Mouse (Mus musculus) embryonic facial prominence, embryonic 13.5 days (tissue): Measurements from ENCODE around the gene Tor1aip2. TPM values are rescaled to one million over a fixed set of nuclear protein-coding genes. Genes with fewer than 3 reads are reported as not detected.
A peak's percentile ranks its signal among the peaks of the same experiment; 100 is the strongest.

Experiments used
- ATAC-seq: fragments of 200-750 bp; cut with Nextera tagmentation; 2 replicates; pipeline ENCODE4 v1.8.0; 2017; ENCODE audit warnings: low read depth; ENCODE audit not compliant: insufficient number of reproducible peaks, insufficient read depth, low FRiP score, low TSS enrichment
- H3K27ac ChIP-seq: fragments of 300-500 bp; sonication (generic); 2 replicates; pipeline ENCODE4 v1.5.1; 2015; ENCODE audit warnings: moderate library complexity, mild to moderate bottlenecking, inconsistent platforms
- H3K27me3 ChIP-seq: fragments of 300-500 bp; sonication (generic); 2 replicates; pipeline ENCODE4 v1.6.1; 2015; ENCODE audit warnings: mild to moderate bottlenecking, inconsistent platforms
- H3K36me3 ChIP-seq: fragments of 300-500 bp; sonication (generic); 2 replicates; pipeline ENCODE4 v1.6.1; 2015; ENCODE audit warnings: mild to moderate bottlenecking, inconsistent platforms
- H3K4me1 ChIP-seq: fragments of 300-500 bp; sonication (generic); 2 replicates; pipeline ENCODE4 v1.6.1; 2015; ENCODE audit warnings: inconsistent platforms
- H3K4me2 ChIP-seq: fragments of 300-500 bp; sonication (generic); 2 replicates; pipeline ENCODE4 v1.6.1; 2015; ENCODE audit warnings: moderate library complexity, mild to moderate bottlenecking, inconsistent platforms
- H3K4me3 ChIP-seq: fragments of 300-500 bp; sonication (generic); 2 replicates; pipeline ENCODE4 v1.5.1; 2015; ENCODE audit warnings: mild to moderate bottlenecking, inconsistent platforms
- H3K9ac ChIP-seq: fragments of 300-500 bp; sonication (generic); 2 replicates; pipeline ENCODE4 v1.6.1; 2015; ENCODE audit warnings: mild to moderate bottlenecking, inconsistent platforms
- H3K9me3 ChIP-seq: fragments of 300-500 bp; sonication (generic); 2 replicates; pipeline ENCODE4 v1.6.1; 2016; ENCODE audit warnings: inconsistent platforms
- WGBS: fragments of 180-500 bp; shearing (Covaris S2); methylation state at CpG from one replicate; pipeline ENCODE4 v1.1.7; 2015; ENCODE audit warnings: mixed read lengths; 5-methylcytosine and 5-hydroxymethylcytosine counted together
- polyA plus RNA-seq: library from polyadenylated mRNA; unstranded; fragments of >200 nt; fragmentation: Nextera tagmentation; extraction: Ambion mirVana; gene quantifications from 2 replicates; pipeline ENCODE4 v1.2.1, GENCODE M21; 2015

Tor1aip2 gene
- 114 and 117 TPM in 2 replicates for polyA plus RNA-seq

GRCm38 (mm10) chr1:156035269-156035929, at the start of gene Tor1aip2:
Gene Tor1aip2, plus strand, starts transcription at chr1:156035403.
- Histone ChIP-seq H3K9ac (peak within 1 kb of the TSS; percentile 93), H3K4me3 (peak within 1 kb of the TSS; percentile 83), H3K9me3 (no peaks in the 10 kb centered on the region), H3K36me3 (peaks cover 31% of the 10 kb centered on the region), H3K27me3 (no peaks in the 10 kb centered on the region), H3K4me1 (peaks cover 12% of the 10 kb centered on the region), H3K27ac (peak within 1 kb of the TSS; percentile 100), H3K4me2 (peak within 1 kb of the TSS; percentile 71)
- WGBS, result under 1% methylated on average over 58 of the region's 59 CpGs
- peak; percentile 76 for ATAC-seq

- Histone ChIP-seq H3K36me3 (no peaks in the 10 kb centered on the region), H3K27me3 (no peaks in the 10 kb centered on the region), H3K4me3 (no peak overlapping the region), H3K27ac (no peak overlapping the region), H3K4me1 (no peaks in the 10 kb centered on the region), H3K9me3 (no peaks in the 10 kb centered on the region), H3K4me2 (no peak overlapping the region), H3K9ac (no peak overlapping the region)
- ATAC-seq, result no peak
- 91% methylated on average over 2 of the region's 2 CpGs for WGBS
Observed at GRCm38 (mm10) chr1:155987625-155988024, 47.6 kb upstream of the Tor1aip2 start.

- no peak overlapping the region for H3K27ac ChIP-seq
- WGBS, result 16% methylated on average over 2 of the region's 2 CpGs
- H3K4me3 ChIP-seq, result no peak overlapping the region
- no peaks in the 10 kb centered on the region for H3K27me3 ChIP-seq
- H3K9ac ChIP-seq, result no peak overlapping the region
- no peaks in the 10 kb centered on the region for H3K9me3 ChIP-seq
- ATAC-seq, result no peak
- H3K4me1 ChIP-seq, result no peaks in the 10 kb centered on the region
- H3K4me2 ChIP-seq, result no peak overlapping the region
- no peaks in the 10 kb centered on the region for H3K36me3 ChIP-seq
Observed at GRCm38 (mm10) chr1:155989387-155989786, 45.8 kb upstream of the Tor1aip2 start.

GRCm38 (mm10) chr1:155990391-155990790, 44.8 kb upstream of the Tor1aip2 start:
- H3K9ac ChIP-seq, result no peak overlapping the region
- H3K27ac ChIP-seq, result no peak overlapping the region
- no peaks in the 10 kb centered on the region for H3K4me1 ChIP-seq
- H3K36me3 ChIP-seq, result no peaks in the 10 kb centered on the region
- no peaks in the 10 kb centered on the region for H3K9me3 ChIP-seq
- no peaks in the 10 kb centered on the region for H3K27me3 ChIP-seq
- WGBS, result 86% methylated on average over 11 of the region's 11 CpGs
- ATAC-seq, result no peak
- H3K4me2 ChIP-seq, result no peak overlapping the region
- no peak overlapping the region for H3K4me3 ChIP-seq

GRCm38 (mm10) chr1:155994524-155994923, 40.7 kb upstream of the Tor1aip2 start:
- H3K27me3 ChIP-seq, result no peaks in the 10 kb centered on the region
- no peaks in the 10 kb centered on the region for H3K4me1 ChIP-seq
- no peak for ATAC-seq
- WGBS, result 82% methylated on average over 2 of the region's 2 CpGs
- no peak overlapping the region for H3K4me2 ChIP-seq
- H3K4me3 ChIP-seq, result no peak overlapping the region
- no peaks in the 10 kb centered on the region for H3K9me3 ChIP-seq
- no peaks in the 10 kb centered on the region for H3K36me3 ChIP-seq
- H3K9ac ChIP-seq, result no peak overlapping the region
- no peak overlapping the region for H3K27ac ChIP-seq

GRCm38 (mm10) chr1:155995612-155996011, 39.6 kb upstream of the Tor1aip2 start:
- Histone ChIP-seq H3K9me3 (no peaks in the 10 kb centered on the region), H3K4me1 (no peaks in the 10 kb centered on the region), H3K27me3 (no peaks in the 10 kb centered on the region), H3K36me3 (no peaks in the 10 kb centered on the region), H3K4me2 (no peak overlapping the region), H3K9ac (no peak overlapping the region), H3K27ac (no peak overlapping the region), H3K4me3 (no peak overlapping the region)
- WGBS, result 81% methylated on average over 2 of the region's 2 CpGs
- no peak for ATAC-seq

GRCm38 (mm10) chr1:156002366-156002765, 32.8 kb upstream of the Tor1aip2 start:
- WGBS, result 93% methylated on average over 8 of the region's 8 CpGs
- Histone ChIP-seq H3K27me3 (no peaks in the 10 kb centered on the region), H3K4me2 (no peak overlapping the region), H3K9ac (no peak overlapping the region), H3K36me3 (peaks cover 29% of the 10 kb centered on the region), H3K4me3 (no peak overlapping the region), H3K27ac (no peak overlapping the region), H3K9me3 (no peaks in the 10 kb centered on the region), H3K4me1 (no peaks in the 10 kb centered on the region)
- no peak for ATAC-seq

- H3K36me3 ChIP-seq, result peaks cover 36% of the 10 kb centered on the region
- no peak for ATAC-seq
- no peak overlapping the region for H3K9ac ChIP-seq
- no peak overlapping the region for H3K4me2 ChIP-seq
- no peaks in the 10 kb centered on the region for H3K9me3 ChIP-seq
- H3K4me3 ChIP-seq, result no peak overlapping the region
- 91% methylated on average over 7 of the region's 7 CpGs for WGBS
- no peak overlapping the region for H3K27ac ChIP-seq
- H3K27me3 ChIP-seq, result no peaks in the 10 kb centered on the region
- H3K4me1 ChIP-seq, result no peaks in the 10 kb centered on the region
Observed at GRCm38 (mm10) chr1:156003201-156003935, 31.8 kb upstream of the Tor1aip2 start.

GRCm38 (mm10) chr1:156005906-156006305, 29.3 kb upstream of the Tor1aip2 start:
- Histone ChIP-seq H3K4me2 (no peak overlapping the region), H3K4me1 (no peaks in the 10 kb centered on the region), H3K27ac (no peak overlapping the region), H3K4me3 (no peak overlapping the region), H3K27me3 (no peaks in the 10 kb centered on the region), H3K36me3 (peaks cover 54% of the 10 kb centered on the region), H3K9ac (no peak overlapping the region), H3K9me3 (no peaks in the 10 kb centered on the region)
- ATAC-seq, result no peak
- WGBS, result 94% methylated on average over 11 of the region's 11 CpGs

- no peak for ATAC-seq
- no peaks in the 10 kb centered on the region for H3K9me3 ChIP-seq
- H3K27me3 ChIP-seq, result no peaks in the 10 kb centered on the region
- H3K4me2 ChIP-seq, result no peak overlapping the region
- no peak overlapping the region for H3K27ac ChIP-seq
- H3K36me3 ChIP-seq, result peaks cover 68% of the 10 kb centered on the region
- H3K4me3 ChIP-seq, result no peak overlapping the region
- H3K9ac ChIP-seq, result no peak overlapping the region
- 86% methylated on average over 1 of the region's 1 CpGs for WGBS
- no peaks in the 10 kb centered on the region for H3K4me1 ChIP-seq
Observed at GRCm38 (mm10) chr1:156009003-156009402, 26.2 kb upstream of the Tor1aip2 start.

GRCm38 (mm10) chr1:156019800-156020199, 15.4 kb upstream of the Tor1aip2 start:
- no peaks in the 10 kb centered on the region for H3K4me1 ChIP-seq
- H3K9ac ChIP-seq, result no peak overlapping the region
- H3K4me2 ChIP-seq, result no peak overlapping the region
- 82% methylated on average over 1 of the region's 1 CpGs for WGBS
- no peaks in the 10 kb centered on the region for H3K27me3 ChIP-seq
- H3K9me3 ChIP-seq, result no peaks in the 10 kb centered on the region
- peaks cover 61% of the 10 kb centered on the region for H3K36me3 ChIP-seq
- H3K27ac ChIP-seq, result no peak overlapping the region
- ATAC-seq, result no peak; the same call in 1 of the 2 replicates
- H3K4me3 ChIP-seq, result no peak overlapping the region

- no peak overlapping the region for H3K4me3 ChIP-seq
- no peak overlapping the region for H3K27ac ChIP-seq
- no peaks in the 10 kb centered on the region for H3K27me3 ChIP-seq
- 94% methylated on average over 1 of the region's 1 CpGs for WGBS
- no peak for ATAC-seq
- H3K36me3 ChIP-seq, result peaks cover 57% of the 10 kb centered on the region
- H3K4me1 ChIP-seq, result no peaks in the 10 kb centered on the region
- H3K4me2 ChIP-seq, result no peak overlapping the region
- H3K9ac ChIP-seq, result no peak overlapping the region
- H3K9me3 ChIP-seq, result no peaks in the 10 kb centered on the region
Observed at GRCm38 (mm10) chr1:156020402-156020801, 14.8 kb upstream of the Tor1aip2 start.
